Mouse (Mus musculus) Patski (cell line): ENCODE measurements at regions not wholly inside any gene's neighbourhood (a gene's known extent, or its start where the extent isn't known, plus 50 kb on each side); places are given as distances from the start of the nearest gene placed in this dataset.

Experiments used
- ATAC-seq: fragments of 100-300 bp; one replicate; pipeline ENCODE4 v1.8.0; 2021
- CTCF ChIA-PET: fragments of 350-600 bp; sonication (Branson Sonifier 250); formaldehyde crosslinking; loops from one replicate; lab custom pipeline; 2022; ENCODE audit warnings: inconsistent platforms; lab: Charles Lee
- POLR2A ChIA-PET: fragments of 350-600 bp; sonication (Branson Sonifier 250); formaldehyde crosslinking; loops from one replicate; lab custom pipeline; 2022; ENCODE audit warnings: antibody characterized with exemption, inconsistent platforms; lab: Charles Lee
- DNase-seq: peaks from one replicate; pipeline ENCODE4 v3.0.0-alpha.2; 2011; ENCODE audit warnings: low read depth, low spot score
- H3K27me3 ChIP-seq: fragments of 371-371 bp; one replicate; pipeline ENCODE4 v1.5.1; 2021
- CTCF ChIP-seq: fragments of 100-300 bp; IDR thresholded peaks from one replicate; pipeline ENCODE4 v1.5.1; 2021
- in situ Hi-C: fragments of 300-500 bp; cut with MboI; formaldehyde crosslinking; loops from 3 replicates; pipeline ENCODE4 v1.11.1; 2018; ENCODE audit warnings: low pct_unique_long_range_greater_than_20kb, mixed read lengths

DNA sequence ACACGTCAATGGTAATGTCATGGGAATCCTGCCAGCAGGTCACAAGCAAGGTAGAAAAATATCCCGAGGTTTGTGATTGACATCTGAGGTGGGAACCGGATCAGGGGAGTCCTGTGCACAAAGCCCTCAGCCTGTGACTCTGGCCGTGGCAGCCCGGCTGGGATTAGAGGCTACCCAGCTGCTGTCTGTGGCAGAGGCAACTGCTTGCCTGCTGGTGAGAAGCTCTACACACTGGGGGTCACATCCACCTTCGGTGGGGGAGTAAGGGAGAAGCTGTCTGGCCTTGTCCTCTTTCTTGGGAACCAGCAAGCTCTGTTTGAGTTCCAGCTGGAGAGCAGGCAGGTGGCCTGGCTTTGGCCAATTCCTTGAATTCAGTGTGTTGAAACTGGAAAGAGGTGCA, 64.3 kb upstream of the Cxcl12 start:
- POLR2A ChIA-PET = interaction anchor here (0.6 kb wide), 1 partner anchor 333 kb away, joined by 3 read pairs; no protein-coding TSS in a partner anchor
- in situ Hi-C loops = no loop called here
- H3K27me3 ChIP-seq = no peaks in the 10 kb centered on the region
- DNase-seq (no peak), ATAC-seq (no peak)
- CTCF ChIA-PET = interaction anchor here (1.0 to 2.4 kb wide), 4 partner anchors 19 to 336 kb away, joined by 3 to 7 read pairs (median 4); no protein-coding TSS in a partner anchor
- no peak for TF ChIP-seq CTCF

DNA sequence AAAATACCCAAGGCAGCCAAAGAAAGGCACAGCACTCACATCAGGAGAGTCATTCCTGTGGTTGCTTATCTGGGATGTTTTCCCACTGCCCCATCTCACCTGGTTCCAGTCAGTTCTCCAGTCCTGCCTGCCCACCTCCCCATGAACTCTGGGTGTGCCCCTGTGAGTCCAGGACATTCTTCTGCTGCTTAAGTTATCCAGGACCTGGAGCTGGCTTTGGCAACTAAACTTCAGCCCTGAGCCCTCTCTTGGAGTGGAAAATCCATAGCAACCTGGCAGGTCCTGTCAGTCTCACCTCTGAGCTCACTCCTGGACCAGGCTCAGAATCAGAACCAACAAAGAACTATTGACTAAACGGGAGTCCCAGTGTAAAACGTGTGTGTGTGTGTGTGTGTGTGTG, 63.9 kb upstream of the Cxcl12 start:
- in situ Hi-C loops = no loop called here
- peak; percentile 41 for DNase-seq
- peak; percentile 18 for ATAC-seq
- ChIA-PET POLR2A (interaction anchor here (0.6 kb wide), 1 partner anchor 333 kb away, joined by 3 read pairs; no protein-coding TSS in a partner anchor), CTCF (interaction anchor here (1.0 to 2.4 kb wide), 5 partner anchors 19 to 336 kb away, joined by 3 to 7 read pairs (median 4); no protein-coding TSS in a partner anchor)
- H3K27me3 ChIP-seq = no peaks in the 10 kb centered on the region
- no peak for TF ChIP-seq CTCF

DNA sequence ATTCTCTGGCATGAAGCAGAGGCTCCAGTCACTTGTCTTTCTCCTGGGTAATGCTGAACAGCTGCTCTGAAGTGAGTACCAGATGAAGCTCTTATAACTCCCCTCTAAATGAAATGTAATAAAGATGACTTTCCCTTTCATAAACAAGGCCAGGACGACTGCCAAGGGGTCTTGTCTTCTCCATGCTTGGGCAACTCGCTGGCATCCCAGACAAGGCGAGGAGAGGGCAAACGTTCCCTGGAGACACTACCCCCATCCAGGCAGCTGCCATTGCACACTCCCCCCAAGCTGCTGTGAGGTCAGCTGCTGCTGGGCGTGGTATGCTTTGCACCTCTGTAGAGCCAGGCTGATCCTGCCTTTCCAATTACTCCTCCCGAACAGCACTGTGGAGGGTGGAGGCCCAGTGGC, 63.1 kb upstream of the Cxcl12 start:
- ChIA-PET CTCF (interaction anchor here (1.0 to 2.4 kb wide), 5 partner anchors 13 to 337 kb away, joined by 3 to 7 read pairs (median 3); no protein-coding TSS in a partner anchor), POLR2A (no interaction called here)
- in situ Hi-C loops = no loop called here
- TF ChIP-seq CTCF = no peak
- no peaks in the 10 kb centered on the region for H3K27me3 ChIP-seq
- ATAC-seq (peak; percentile 95), DNase-seq (peak; percentile 89)

DNA sequence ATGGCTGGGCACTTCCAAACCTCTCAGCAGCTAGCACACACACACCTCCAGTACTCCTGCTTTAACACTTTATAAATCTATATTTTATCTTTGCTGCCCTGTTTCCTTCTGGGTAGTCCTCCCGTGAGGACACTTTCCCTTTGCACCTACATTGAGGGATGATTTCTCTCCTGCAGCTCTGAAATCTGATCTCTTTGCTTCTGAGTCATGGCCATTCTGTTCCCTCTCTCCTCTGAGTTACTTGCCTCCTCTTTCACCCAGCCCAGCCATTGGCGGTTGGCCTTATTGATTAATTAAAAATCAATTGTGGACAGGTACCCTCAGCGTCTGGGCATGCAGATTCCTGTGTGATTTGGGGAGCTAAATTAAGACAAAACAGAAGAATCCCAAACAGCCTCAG, 58.0 kb upstream of the Cxcl12 start:
- no peak for ATAC-seq
- in situ Hi-C loops = no loop called here
- TF ChIP-seq CTCF = no peak

DNA sequence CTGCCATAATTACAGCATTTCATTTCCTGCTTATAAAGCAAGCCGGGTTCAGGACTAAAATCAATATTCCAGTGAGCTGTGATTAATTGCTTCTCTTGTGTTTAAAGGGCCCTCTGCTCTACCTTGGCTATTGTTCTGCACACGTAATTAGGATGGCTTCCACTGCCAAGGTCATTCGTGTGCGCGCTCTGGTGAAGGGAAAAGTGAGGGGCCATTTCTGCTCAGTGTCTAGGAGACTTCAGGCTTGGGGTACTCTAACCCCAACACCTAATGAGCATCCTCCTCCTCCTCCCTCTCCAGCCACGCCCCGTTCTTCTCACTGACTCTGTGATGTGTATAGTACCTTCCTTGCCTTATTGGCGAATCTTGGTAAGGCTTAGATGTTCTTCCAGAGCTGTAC, 53.5 kb upstream of the Cxcl12 start:
- H3K27me3 ChIP-seq = no peaks in the 10 kb centered on the region
- ATAC-seq = no peak
- in situ Hi-C loops = no loop called here
- TF ChIP-seq CTCF = no peak
- no peak for DNase-seq
- ChIA-PET CTCF (interaction anchor here (1.2 kb wide), 1 partner anchor 28 kb away, joined by 3 read pairs; no protein-coding TSS in a partner anchor), POLR2A (no interaction called here)

More for the DNA sequence above, 58.0 kb upstream of the Cxcl12 start:
- no peak for DNase-seq
- no peaks in the 10 kb centered on the region for H3K27me3 ChIP-seq
- ChIA-PET CTCF (interaction anchor here (0.9 kb wide), 1 partner anchor 50 kb away, joined by 4 read pairs; no protein-coding TSS in a partner anchor), POLR2A (interaction anchor here (1.1 kb wide), 1 partner anchor 28 kb away, joined by 3 read pairs; no protein-coding TSS in a partner anchor)

DNA sequence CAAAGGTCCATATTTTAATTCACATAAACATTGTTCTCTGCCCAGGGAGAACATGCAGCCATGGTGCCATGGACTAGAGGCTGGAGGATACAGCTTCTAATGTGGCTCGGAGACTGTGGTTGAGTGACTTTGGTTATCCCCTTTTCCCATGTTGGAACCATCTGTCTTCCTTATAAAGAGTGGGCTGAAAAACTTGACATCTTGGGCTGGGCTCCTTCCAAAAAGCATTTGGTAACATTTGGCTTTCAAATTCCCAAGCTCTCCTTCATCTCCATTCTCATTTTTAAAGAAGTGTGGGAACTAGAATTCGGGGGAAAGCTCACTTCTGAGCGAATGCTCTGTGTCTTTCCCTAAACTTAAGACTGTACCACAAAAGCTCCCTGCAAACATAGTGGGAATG, 50.3 kb upstream of the Cxcl12 start:
- DNase-seq = no peak
- TF ChIP-seq CTCF = no peak
- ChIA-PET POLR2A (interaction anchor here (0.6 kb wide), 1 partner anchor 87 kb away, joined by 3 read pairs; no protein-coding TSS in a partner anchor), CTCF (interaction anchor here (0.7 to 1.3 kb wide), 2 partner anchors 11 to 12 kb away, joined by 3 read pairs; no protein-coding TSS in a partner anchor)
- H3K27me3 ChIP-seq = no peaks in the 10 kb centered on the region
- ATAC-seq = no peak
- in situ Hi-C loops = no loop called here
